Mouse (Mus musculus) MEL (cell line): ENCODE measurements around the gene Ikzf1. TPM values are rescaled to one million over a fixed set of nuclear protein-coding genes. Genes with fewer than 3 reads are reported as not detected.

Source experiments
- DNase-seq: peaks from one replicate; pipeline ENCODE4 v3.0.0; 2011; ENCODE audit warnings: low read depth, low spot score
- H3K27ac ChIP-seq: 2 replicates; pipeline ENCODE4 v1.5.1; 2012; ENCODE audit warnings: low read depth, mild to moderate bottlenecking, control low read depth, low read length, moderate library complexity; ENCODE audit not compliant: control insufficient read depth
- H3K27me3 ChIP-seq, 2 experiments: fragments of 150-350 bp in 1 of 2; sonication (generic) in 1 of 2; 2 replicates each; pipeline ENCODE4 v1.6.1; 2012; ENCODE audit warnings: low read length in 2 of 2, mild to moderate bottlenecking in 2 of 2, improper control_type of control experiment in 1 of 2, moderate library complexity in 1 of 2; ENCODE audit not compliant: insufficient read depth in 2 of 2, control insufficient read depth in 1 of 2
- H3K36me3 ChIP-seq, 2 experiments: 2 replicates each; pipeline ENCODE4 v1.6.1; 2012 to 2014; ENCODE audit warnings: low read length in 2 of 2, improper control_type of control experiment in 1 of 2, inconsistent platforms in 1 of 2, mild to moderate bottlenecking in 1 of 2; ENCODE audit not compliant: insufficient read depth in 2 of 2, control insufficient read depth in 1 of 2
- H3K4me1 ChIP-seq, 2 experiments: fragments of 150-350 bp in 1 of 2; sonication (generic) in 1 of 2; 2 replicates each; pipeline ENCODE4 v1.6.1; 2012; ENCODE audit warnings: low read length in 2 of 2, improper control_type of control experiment in 1 of 2, mild to moderate bottlenecking in 1 of 2; ENCODE audit not compliant: insufficient read depth in 2 of 2, control insufficient read depth in 1 of 2
- H3K4me3 ChIP-seq, 2 experiments: fragments of 150-350 bp in 1 of 2; sonication (generic) in 1 of 2; 2 replicates each; pipeline ENCODE4 v1.5.1; 2012; ENCODE audit warnings: low read depth in 2 of 2, low read length in 2 of 2, mild to moderate bottlenecking in 2 of 2, moderate library complexity in 2 of 2, control low read depth in 1 of 2, improper control_type of control experiment in 1 of 2; ENCODE audit not compliant: control insufficient read depth in 1 of 2, insufficient read depth in 1 of 2
- H3K79me2 ChIP-seq: 2 replicates; pipeline ENCODE4 v1.6.1; 2012; ENCODE audit warnings: mild to moderate bottlenecking, low read length, moderate library complexity; ENCODE audit not compliant: control insufficient read depth, poor library complexity, insufficient read depth
- H3K9ac ChIP-seq: 2 replicates; pipeline ENCODE4 v1.6.1; 2012; ENCODE audit warnings: low read depth, mild to moderate bottlenecking, control low read depth, low read length, moderate library complexity; ENCODE audit not compliant: control insufficient read depth, poor library complexity, severe bottlenecking
- H3K9me3 ChIP-seq: fragments of 150-350 bp; sonication (generic); replicated peaks from 2 replicates; pipeline ENCODE4 v1.6.1; 2012; ENCODE audit warnings: mild to moderate bottlenecking, low read length, improper control_type of control experiment, moderate library complexity; ENCODE audit not compliant: insufficient read depth
- BHLHE40 ChIP-seq: IDR thresholded peaks from 2 replicates; pipeline ENCODE4 v1.6.1; 2012; ENCODE audit warnings: low read depth, mild to moderate bottlenecking, inconsistent platforms, low read length, improper control_type of control experiment, borderline replicate concordance
- CHD1 ChIP-seq: IDR thresholded peaks from 2 replicates; pipeline ENCODE4 v1.6.1; 2012; ENCODE audit warnings: low read depth, mild to moderate bottlenecking, inconsistent platforms, low read length, improper control_type of control experiment
- CHD2 ChIP-seq: IDR thresholded peaks from 2 replicates; pipeline ENCODE4 v1.6.1; 2011; ENCODE audit warnings: low read length, improper control_type of control experiment
- CTCF ChIP-seq, 3 experiments: IDR thresholded peaks in 2 of 3; conservative IDR thresholded peaks in 1 of 3; 2 replicates each; pipeline ENCODE4 v1.5.1; 2011 to 2012; ENCODE audit warnings: low read length in 3 of 3, low read depth in 2 of 3, mild to moderate bottlenecking in 2 of 3, improper control_type of control experiment in 1 of 3, inconsistent platforms in 1 of 3, mixed read lengths in 1 of 3, moderate library complexity in 1 of 3; ENCODE audit not compliant: control insufficient read depth in 1 of 3, insufficient read depth in 1 of 3, poor library complexity in 1 of 3, severe bottlenecking in 1 of 3
- E2F4 ChIP-seq: IDR thresholded peaks from 2 replicates; pipeline ENCODE4 v1.6.1; 2011; ENCODE audit warnings: low read depth, low read length, improper control_type of control experiment, borderline replicate concordance
- HCFC1 ChIP-seq: IDR thresholded peaks from 2 replicates; pipeline ENCODE4 v1.6.1; 2012; ENCODE audit warnings: low read depth, mild to moderate bottlenecking, inconsistent platforms, low read length, improper control_type of control experiment, moderate library complexity
- JUND ChIP-seq: IDR thresholded peaks from 2 replicates; pipeline ENCODE4 v1.6.1; 2011; ENCODE audit warnings: low read depth, mild to moderate bottlenecking, improper control_type of control experiment, low read length
- KAT2A ChIP-seq: conservative IDR thresholded peaks from 2 replicates; pipeline ENCODE4 v1.6.1; 2012; ENCODE audit warnings: low read depth, low read length, improper control_type of control experiment, inconsistent platforms
- MAFK ChIP-seq: IDR thresholded peaks from 2 replicates; pipeline ENCODE4 v1.6.1; 2011; ENCODE audit warnings: low read depth, mild to moderate bottlenecking, low read length, improper control_type of control experiment, borderline replicate concordance
- MAX ChIP-seq: IDR thresholded peaks from 2 replicates; pipeline ENCODE4 v1.6.1; 2011; ENCODE audit warnings: low read length, improper control_type of control experiment
- MXI1 ChIP-seq: IDR thresholded peaks from 2 replicates; pipeline ENCODE4 v1.6.1; 2011; ENCODE audit warnings: mild to moderate bottlenecking, low read depth, low read length, improper control_type of control experiment
- MYC ChIP-seq: IDR thresholded peaks from 2 replicates; pipeline ENCODE4 v1.6.1; 2011; ENCODE audit warnings: low read depth, mild to moderate bottlenecking, low read length, improper control_type of control experiment, moderate library complexity
- NRF1 ChIP-seq: IDR thresholded peaks from 2 replicates; pipeline ENCODE4 v1.6.1; 2014; ENCODE audit warnings: low read depth, mild to moderate bottlenecking, inconsistent platforms, low read length, improper control_type of control experiment, moderate library complexity; ENCODE audit not compliant: poor library complexity, insufficient read depth, severe bottlenecking
- POLR2A ChIP-seq, 2 experiments: IDR thresholded peaks; 2 replicates each; pipeline ENCODE4 v1.6.1; 2011 to 2012; ENCODE audit warnings: low read length in 2 of 2, mild to moderate bottlenecking in 2 of 2, control low read depth in 1 of 2, improper control_type of control experiment in 1 of 2, low read depth in 1 of 2, moderate library complexity in 1 of 2; ENCODE audit not compliant: control insufficient read depth in 1 of 2, insufficient read depth in 1 of 2, poor library complexity in 1 of 2
- POLR2AphosphoS2 ChIP-seq: IDR thresholded peaks from 2 replicates; pipeline ENCODE4 v1.6.1; 2011; ENCODE audit warnings: low read length, improper control_type of control experiment
- RAD21 ChIP-seq: IDR thresholded peaks from 2 replicates; pipeline ENCODE4 v1.6.1; 2011; ENCODE audit warnings: mild to moderate bottlenecking, low read depth, low read length, improper control_type of control experiment
- RCOR1 ChIP-seq: IDR thresholded peaks from 2 replicates; pipeline ENCODE4 v1.6.1; 2012; ENCODE audit warnings: low read depth, mild to moderate bottlenecking, inconsistent platforms, low read length, improper control_type of control experiment
- SIN3A ChIP-seq: IDR thresholded peaks from 2 replicates; pipeline ENCODE4 v1.6.1; 2012; ENCODE audit warnings: low read length, improper control_type of control experiment, inconsistent platforms
- SMC3 ChIP-seq: IDR thresholded peaks from 2 replicates; pipeline ENCODE4 v1.6.1; 2011; ENCODE audit warnings: low read depth, low read length, improper control_type of control experiment
- TAL1 ChIP-seq: IDR thresholded peaks from 2 replicates; pipeline ENCODE4 v1.6.1; 2012; ENCODE audit warnings: mild to moderate bottlenecking, inconsistent platforms, low read length, moderate library complexity, mixed read lengths
- TBP ChIP-seq: IDR thresholded peaks from 2 replicates; pipeline ENCODE4 v1.8.0; 2011; ENCODE audit warnings: low read depth, low read length, improper control_type of control experiment
- UBTF ChIP-seq: IDR thresholded peaks from 2 replicates; pipeline ENCODE4 v1.6.1; 2012; ENCODE audit warnings: low read depth, mild to moderate bottlenecking, inconsistent platforms, low read length, improper control_type of control experiment, moderate library complexity, borderline replicate concordance; ENCODE audit not compliant: insufficient read depth
- USF1 ChIP-seq: IDR thresholded peaks from 2 replicates; pipeline ENCODE4 v1.6.1; 2014; ENCODE audit warnings: low read depth, mild to moderate bottlenecking, inconsistent platforms, low read length, improper control_type of control experiment, moderate library complexity
- USF2 ChIP-seq, 2 experiments: IDR thresholded peaks; 2 replicates each; pipeline ENCODE4 v1.6.1; 2011 to 2012; ENCODE audit warnings: improper control_type of control experiment in 2 of 2, low read length in 2 of 2, borderline replicate concordance in 1 of 2, inconsistent platforms in 1 of 2, low read depth in 1 of 2, mild to moderate bottlenecking in 1 of 2; ENCODE audit not compliant: insufficient read depth in 1 of 2
- ZC3H11A ChIP-seq: IDR thresholded peaks from 2 replicates; pipeline ENCODE4 v1.6.1; 2012; ENCODE audit warnings: low read depth, mild to moderate bottlenecking, inconsistent platforms, low read length, improper control_type of control experiment
- ZKSCAN1 ChIP-seq: IDR thresholded peaks from 2 replicates; pipeline ENCODE4 v1.6.1; 2012; ENCODE audit warnings: low read depth, mild to moderate bottlenecking, inconsistent platforms, low read length, improper control_type of control experiment, moderate library complexity
- ZMIZ1 ChIP-seq: IDR thresholded peaks from 2 replicates; pipeline ENCODE4 v1.6.1; 2012; ENCODE audit warnings: low read depth, mild to moderate bottlenecking, inconsistent platforms, low read length, improper control_type of control experiment, moderate library complexity
- polyA plus RNA-seq, 2 experiments: library from polyadenylated mRNA; stranded (reverse) in 1 of 2; unstranded in 1 of 2; fragments of >175 nt in 1 of 2; fragments of >200 nt in 1 of 2; gene quantifications; 2 replicates each; pipeline versions ENCODE4 v1.2.1 to v1.2.4; 2012; ENCODE audit warnings: low replicate concordance in 2 of 2, low read depth in 1 of 2; ENCODE audit not compliant: insufficient read length in 2 of 2, insufficient read depth in 1 of 2, missing spikeins in 1 of 2
- total RNA-seq: library from RNA; depleted of rRNA; stranded (reverse); fragments of 300-350 nt; gene quantifications from 2 replicates; pipeline ENCODE4 v1.2.3, GENCODE M21; 2012

Ikzf1 gene
- total and polyA plus RNA-seq, 3 experiments: 28.0 to 128 (median 90.6) TPM

GRCm38 (mm10) chr11:11684930-11685852 lies at the start of gene Ikzf1 (continued):
- no peak for TF ChIP-seq ZC3H11A
- TF ChIP-seq KAT2A: no peak
- TF ChIP-seq E2F4: no peak
- no peak for TF ChIP-seq USF2 (IDR thresholded peaks at IDR 0.05; ENCODE audit: borderline replicate concordance in 1 of 2, insufficient read depth in 1 of 2, low read depth in 1 of 2, low read length in 2 of 2)

- no peak overlapping the region for H3K9ac ChIP-seq
- no peaks in the 10 kb centered on the region for H3K79me2 ChIP-seq
- H3K4me3 ChIP-seq: no peak overlapping the region
- no peaks in the 10 kb centered on the region for H3K9me3 ChIP-seq
- no peak for DNase-seq
- no peaks in the 10 kb centered on the region for H3K27me3 ChIP-seq
- no peak overlapping the region for H3K27ac ChIP-seq
- no peak for TF ChIP-seq UBTF
- TF ChIP-seq, all 39 proteins: peak for 0
- H3K4me1 ChIP-seq: no peaks in the 10 kb centered on the region
- H3K36me3 ChIP-seq: no peaks in the 10 kb centered on the region
Measured at GRCm38 (mm10) chr11:11644303-11644702, 40.5 kb upstream of the Ikzf1 start.

DNA sequence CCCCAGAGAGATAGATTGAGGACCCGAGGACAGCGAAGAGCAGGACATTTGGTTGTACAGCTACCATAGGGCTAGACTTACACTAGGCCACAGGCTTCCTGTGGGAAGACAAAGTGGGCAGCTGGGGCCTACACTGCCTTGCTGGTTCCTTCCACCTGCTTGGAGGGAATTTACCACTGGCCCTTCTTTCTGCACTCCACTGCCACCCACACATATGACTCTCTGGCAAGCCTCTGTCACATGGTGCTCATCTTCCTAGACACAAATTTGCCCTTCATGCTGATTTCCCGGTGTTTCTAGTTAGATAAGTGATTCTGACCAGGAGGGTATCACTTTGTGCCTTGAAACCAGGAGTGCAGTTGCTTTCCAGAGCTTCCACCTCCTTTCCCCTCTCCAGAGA lies 28.4 kb upstream of the Ikzf1 start:
- DNase-seq: peak; percentile 79
- Histone ChIP-seq H3K9me3 (no peaks in the 10 kb centered on the region), H3K27ac (peak overlapping the region; percentile 98), H3K4me3 (peak overlapping the region; percentile 24 to 42), H3K79me2 (no peaks in the 10 kb centered on the region), H3K27me3 (no peaks in the 10 kb centered on the region), H3K9ac (peak overlapping the region; percentile 74), H3K36me3 (peaks cover 0 to 40% of the 10 kb centered on the region in 2 experiments; a peak in 2 of 4 replicates), H3K4me1 (peaks cover 26 to 38% of the 10 kb centered on the region in 2 experiments)
- TF ChIP-seq HCFC1: no peak
- no peak for TF ChIP-seq MAFK
- TF ChIP-seq RAD21: no peak
- no peak for TF ChIP-seq NRF1
- TF ChIP-seq TAL1: peak; percentile 39; the same call in 1 of the 2 replicates
- TF ChIP-seq MYC: peak; percentile 32; the same call in 1 of the 2 replicates
- TF ChIP-seq ZKSCAN1: no peak
- TF ChIP-seq CTCF (IDR thresholded peaks at IDR 0.05 in 2 of 3, conservative IDR thresholded peaks at IDR 0.05 in 1 of 3; ENCODE audit: control insufficient read depth in 1 of 3, insufficient read depth in 1 of 3, low read depth in 2 of 3, low read length in 3 of 3, poor library complexity in 1 of 3, severe bottlenecking in 1 of 3): no peak
- TF ChIP-seq BHLHE40: no peak
- TF ChIP-seq JUND: no peak
- TF ChIP-seq MAX: peak; percentile 87
- TF ChIP-seq MXI1: no peak
- TF ChIP-seq POLR2A (IDR thresholded peaks at IDR 0.05; ENCODE audit: control insufficient read depth in 1 of 2, insufficient read depth in 1 of 2, low read depth in 1 of 2, low read length in 2 of 2, poor library complexity in 1 of 2): no peak
- no peak for TF ChIP-seq CHD1
- TF ChIP-seq SIN3A: no peak
- TF ChIP-seq E2F4: no peak
- no peak for TF ChIP-seq CHD2
- TF ChIP-seq UBTF: no peak
- no peak for TF ChIP-seq USF2 (IDR thresholded peaks at IDR 0.05; ENCODE audit: borderline replicate concordance in 1 of 2, insufficient read depth in 1 of 2, low read depth in 1 of 2, low read length in 2 of 2)
- TF ChIP-seq POLR2AphosphoS2: no peak
- no peak for TF ChIP-seq TBP
- no peak for TF ChIP-seq ZMIZ1
- TF ChIP-seq RCOR1: no peak
- peak; percentile 71; the same call in 1 of the 2 replicates for TF ChIP-seq USF1
- TF ChIP-seq SMC3: no peak; the same call in 1 of the 2 replicates
